Mouse (Mus musculus) left cerebral cortex, adult 11 months (tissue): ENCODE measurements at regions not wholly inside any gene's neighbourhood (a gene's known extent, or its start where the extent isn't known, plus 50 kb on each side); places are given as distances from the start of the nearest gene placed in this dataset.

Source experiments
- DNase-seq: peaks from one replicate; pipeline ENCODE4 v3.0.0; 2022; ENCODE audit warnings: low spot score

- DNase-seq: peak; percentile 26
Observed at GRCm38 (mm10) chr7:116857141-116857540, 353.0 kb downstream of the Nucb2 start.

- DNase-seq: no peak
Observed at GRCm38 (mm10) chr7:116857744-116858143, 353.6 kb downstream of the Nucb2 start.

GRCm38 (mm10) chr7:116882268-116882964, 378.2 kb downstream of the Nucb2 start:
- no peak for DNase-seq

GRCm38 (mm10) chr7:116893846-116894245, 389.7 kb downstream of the Nucb2 start:
- DNase-seq: no peak

GRCm38 (mm10) chr7:116915797-116916196, 411.6 kb downstream of the Nucb2 start:
- no peak for DNase-seq

- DNase-seq: no peak
Observed at GRCm38 (mm10) chr7:116917921-116918670, 413.9 kb downstream of the Nucb2 start.

- DNase-seq: no peak
Observed at GRCm38 (mm10) chr7:116946448-116946847, 434.3 kb upstream of the Xylt1 start.

- no peak for DNase-seq
Observed at GRCm38 (mm10) chr7:116959196-116959895, 421.4 kb upstream of the Xylt1 start.

- no peak for DNase-seq
Observed at GRCm38 (mm10) chr7:116963839-116964238, 416.9 kb upstream of the Xylt1 start.

- DNase-seq: no peak
Observed at GRCm38 (mm10) chr7:116991351-116991750, 389.4 kb upstream of the Xylt1 start.

GRCm38 (mm10) chr7:116992166-116992565, 388.6 kb upstream of the Xylt1 start:
- no peak for DNase-seq

- no peak for DNase-seq
Observed at GRCm38 (mm10) chr7:116995770-116996169, 385.0 kb upstream of the Xylt1 start.

GRCm38 (mm10) chr7:117003167-117003566, 377.6 kb upstream of the Xylt1 start:
- DNase-seq: no peak

GRCm38 (mm10) chr7:117018349-117018748, 362.4 kb upstream of the Xylt1 start:
- DNase-seq: peak; percentile 21

GRCm38 (mm10) chr7:117021716-117022115, 359.1 kb upstream of the Xylt1 start:
- DNase-seq: no peak

- no peak for DNase-seq
Observed at GRCm38 (mm10) chr7:117044926-117045325, 335.9 kb upstream of the Xylt1 start.

GRCm38 (mm10) chr7:117049249-117049648, 331.5 kb upstream of the Xylt1 start:
- no peak for DNase-seq

- DNase-seq: no peak
Observed at GRCm38 (mm10) chr7:117065771-117066170, 315.0 kb upstream of the Xylt1 start.

GRCm38 (mm10) chr7:117090911-117091550, 289.7 kb upstream of the Xylt1 start:
- DNase-seq: no peak

- no peak for DNase-seq
Observed at GRCm38 (mm10) chr7:117092860-117093259, 287.9 kb upstream of the Xylt1 start.

GRCm38 (mm10) chr7:117097618-117098017, 283.2 kb upstream of the Xylt1 start:
- no peak for DNase-seq

GRCm38 (mm10) chr7:117099041-117099440, 281.7 kb upstream of the Xylt1 start:
- no peak for DNase-seq
